Mouse (Mus musculus): ENCODE measurements at regions not wholly inside any gene's neighbourhood (a gene's known extent, or its start where the extent isn't known, plus 50 kb on each side); places are given as distances from the start of the nearest gene placed in this dataset.

GRCm38 (mm10) chr8:35877581-35877980 lies 112.0 kb downstream of the Gm19410 start:
- DNase-seq (ENCODE audit: extremely low read depth, insufficient read length, low spot score): no peak

- DNase-seq (ENCODE audit: extremely low read depth, insufficient read length, low spot score): peak; percentile 27
Measured at GRCm38 (mm10) chr8:35881810-35882209, 116.2 kb downstream of the Gm19410 start.

GRCm38 (mm10) chr8:35882638-35883455 lies 117.3 kb downstream of the Gm19410 start:
- DNase-seq (ENCODE audit: extremely low read depth, insufficient read length, low spot score): no peak

- no peak for DNase-seq (ENCODE audit: extremely low read depth, insufficient read length, low spot score)
Measured at GRCm38 (mm10) chr8:35883456-35883780, 117.8 kb downstream of the Gm19410 start.

- DNase-seq (ENCODE audit: extremely low read depth, insufficient read length, low spot score): no peak
Measured at GRCm38 (mm10) chr8:35884545-35884944, 119.0 kb downstream of the Gm19410 start.

GRCm38 (mm10) chr8:35890083-35890482 lies 124.5 kb downstream of the Gm19410 start:
- DNase-seq (ENCODE audit: extremely low read depth, insufficient read length, low spot score): no peak

- no peak for DNase-seq (ENCODE audit: extremely low read depth, insufficient read length, low spot score)
Measured at GRCm38 (mm10) chr8:35891769-35892168, 126.2 kb downstream of the Gm19410 start.

GRCm38 (mm10) chr8:35898493-35898892 lies 132.9 kb downstream of the Gm19410 start:
- DNase-seq (ENCODE audit: extremely low read depth, insufficient read length, low spot score): no peak

GRCm38 (mm10) chr8:35901490-35901889 lies 135.9 kb downstream of the Gm19410 start:
- peak; percentile 41 for DNase-seq (ENCODE audit: extremely low read depth, insufficient read length, low spot score)

GRCm38 (mm10) chr8:35904711-35905450 lies 139.3 kb downstream of the Gm19410 start:
- no peak for DNase-seq (ENCODE audit: extremely low read depth, insufficient read length, low spot score)

- no peak for DNase-seq (ENCODE audit: extremely low read depth, insufficient read length, low spot score)
Measured at GRCm38 (mm10) chr8:35907998-35908397, 142.4 kb downstream of the Gm19410 start.

- DNase-seq (ENCODE audit: extremely low read depth, insufficient read length, low spot score): no peak
Measured at GRCm38 (mm10) chr8:35912264-35912663, 146.7 kb downstream of the Gm19410 start.

- DNase-seq (ENCODE audit: extremely low read depth, insufficient read length, low spot score): peak; percentile 31
Measured at GRCm38 (mm10) chr8:35915878-35916518, 150.4 kb downstream of the Gm19410 start.

- no peak for DNase-seq (ENCODE audit: extremely low read depth, insufficient read length, low spot score)
Measured at GRCm38 (mm10) chr8:35917573-35917972, 152.0 kb downstream of the Gm19410 start.

GRCm38 (mm10) chr8:35919451-35919850 lies 153.9 kb downstream of the Gm19410 start:
- no peak for DNase-seq (ENCODE audit: extremely low read depth, insufficient read length, low spot score)

GRCm38 (mm10) chr8:35919859-35920675 lies 154.5 kb downstream of the Gm19410 start:
- peak; percentile 64 for DNase-seq (ENCODE audit: extremely low read depth, insufficient read length, low spot score)

GRCm38 (mm10) chr8:35924026-35924425 lies 158.4 kb downstream of the Gm19410 start:
- DNase-seq (ENCODE audit: extremely low read depth, insufficient read length, low spot score): no peak

GRCm38 (mm10) chr8:35927408-35927871 lies 161.8 kb downstream of the Gm19410 start:
- no peak for DNase-seq (ENCODE audit: extremely low read depth, insufficient read length, low spot score)

- DNase-seq (ENCODE audit: extremely low read depth, insufficient read length, low spot score): no peak
Measured at GRCm38 (mm10) chr8:35930291-35930690, 164.7 kb downstream of the Gm19410 start.

Data from 3134 (cell line).